Mouse (Mus musculus): ENCODE results near the gene Npcd. TPM values are rescaled to one million over a fixed set of nuclear protein-coding genes. Genes with fewer than 3 reads are reported as not detected.
A peak's percentile ranks its signal among the peaks of the same experiment; 100 is the strongest.

Gene Npcd
- polyA plus RNA-seq, 1 experiment from 2014 or later, result 0.46 TPM

DNA sequence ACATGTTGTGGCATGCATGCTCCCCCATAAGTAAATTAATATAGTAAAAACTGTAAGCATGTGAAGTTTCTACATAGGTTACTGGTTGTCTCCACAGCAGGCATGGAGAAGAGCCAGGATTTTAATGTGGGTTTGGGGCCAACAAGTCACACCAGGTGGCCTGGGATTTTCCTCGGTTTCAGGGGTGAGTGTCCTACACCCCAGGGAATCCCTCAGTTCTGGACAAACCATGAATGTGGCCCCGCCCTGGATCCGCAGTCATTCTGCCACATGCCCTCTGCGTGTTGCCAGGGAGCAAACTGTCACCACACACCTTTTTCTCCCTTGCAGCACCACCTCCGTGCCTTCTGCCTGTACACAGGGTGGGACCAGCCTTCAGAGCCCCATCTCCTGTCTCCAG, 25.4 kb downstream of the Npcd start:
- Histone ChIP-seq H3K27me3 (peaks cover 27% of the 10 kb centered on the region), H3K4me2 (replicated peaks) (no peak overlapping the region), H3K36me3 (no peaks in the 10 kb centered on the region), H3K9me3 (no peaks in the 10 kb centered on the region), H3K9ac (replicated peaks) (no peak overlapping the region), H3K4me3 (no peak overlapping the region), H3K4me1 (peaks cover 9% of the 10 kb centered on the region), H3K27ac (replicated peaks) (no peak overlapping the region)
- ATAC-seq (replicated peaks), result no peak
- 55% methylated on average over 5 of the region's 5 CpGs for WGBS

DNA sequence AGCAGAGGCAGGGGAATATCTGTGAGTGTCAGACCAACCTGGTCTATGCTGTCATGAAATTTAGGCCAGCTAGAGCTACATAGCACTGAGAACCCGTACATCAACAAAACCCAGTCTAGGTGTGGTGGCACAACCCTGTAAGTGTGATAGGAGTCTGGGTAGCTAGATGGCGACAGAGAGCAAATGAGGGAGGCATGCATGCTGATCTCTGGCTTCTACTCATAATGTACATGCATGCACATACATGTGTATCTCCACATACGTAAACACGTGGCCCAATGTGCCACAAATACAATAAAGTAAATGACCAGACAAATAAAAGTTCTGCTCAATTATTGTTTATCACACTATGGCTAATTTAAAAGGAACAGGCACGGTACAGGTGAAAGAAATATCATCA, 25.9 kb downstream of the Npcd start:
- Histone ChIP-seq H3K9me3 (no peaks in the 10 kb centered on the region), H3K4me2 (replicated peaks) (no peak overlapping the region), H3K4me1 (peaks cover 14% of the 10 kb centered on the region), H3K36me3 (no peaks in the 10 kb centered on the region), H3K4me3 (no peak overlapping the region), H3K9ac (replicated peaks) (no peak overlapping the region), H3K27ac (replicated peaks) (no peak overlapping the region), H3K27me3 (peaks cover 33% of the 10 kb centered on the region)
- 29% methylated on average over 5 of the region's 5 CpGs for WGBS
- ATAC-seq (replicated peaks), result no peak

DNA sequence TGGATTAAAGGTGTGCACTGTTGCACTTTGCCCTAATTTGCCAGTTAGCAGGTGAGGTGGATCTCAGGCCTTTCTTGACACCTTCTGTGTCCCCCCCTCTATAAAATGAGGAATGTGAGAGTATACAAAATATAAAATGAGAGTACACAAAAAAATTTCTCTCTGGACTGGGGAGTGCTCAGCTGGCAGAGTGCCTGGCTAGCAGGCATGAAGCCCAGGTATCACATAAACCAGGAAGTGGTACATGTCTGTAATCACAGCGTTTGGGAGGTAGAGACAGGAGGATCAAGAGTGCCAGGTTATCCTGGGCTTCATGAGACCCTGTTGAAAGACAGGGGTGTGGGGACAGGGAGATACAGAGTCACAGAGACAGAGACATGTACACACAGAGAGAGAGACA, 27.0 kb downstream of the Npcd start:
- no peak overlapping the region for H3K27ac ChIP-seq (replicated peaks)
- H3K4me2 ChIP-seq (replicated peaks), result no peak overlapping the region
- ATAC-seq (replicated peaks), result no peak
- H3K9ac ChIP-seq (replicated peaks), result no peak overlapping the region
- WGBS, result 43% methylated on average over 1 of the region's 1 CpGs
- H3K36me3 ChIP-seq, result no peaks in the 10 kb centered on the region
- no peaks in the 10 kb centered on the region for H3K9me3 ChIP-seq
- H3K4me1 ChIP-seq, result peaks cover 22% of the 10 kb centered on the region
- no peak overlapping the region for H3K4me3 ChIP-seq
- peaks cover 42% of the 10 kb centered on the region for H3K27me3 ChIP-seq

DNA sequence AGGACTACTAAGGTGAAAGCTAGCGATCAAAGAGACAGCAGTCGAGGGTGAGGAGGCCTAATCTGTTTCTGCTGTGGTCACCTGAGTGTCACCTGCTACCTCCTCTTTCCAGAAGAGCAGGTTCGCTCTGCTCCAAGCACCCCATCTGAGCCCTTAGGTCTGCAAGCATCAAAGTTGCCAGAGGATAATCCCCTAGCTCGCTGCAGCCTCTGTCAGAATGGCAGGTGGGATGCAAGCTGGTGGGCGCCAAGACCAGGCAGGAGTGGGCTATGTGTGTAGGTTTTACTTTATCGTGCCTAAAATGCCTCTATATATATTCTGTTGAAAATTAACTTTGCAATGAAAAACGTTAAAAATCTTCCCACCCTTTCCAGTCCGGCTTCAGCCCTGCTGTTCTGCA, 28.8 kb downstream of the Npcd start:
- Histone ChIP-seq H3K9ac (replicated peaks) (peak overlapping the region; percentile 63; the same call in 1 of the 2 replicates), H3K36me3 (no peaks in the 10 kb centered on the region), H3K4me2 (replicated peaks) (peak overlapping the region; percentile 78), H3K9me3 (no peaks in the 10 kb centered on the region), H3K4me1 (peaks cover 22% of the 10 kb centered on the region), H3K27ac (replicated peaks) (no peak overlapping the region), H3K4me3 (peak overlapping the region; percentile 62), H3K27me3 (peaks cover 49% of the 10 kb centered on the region)
- 19% methylated on average over 8 of the region's 8 CpGs for WGBS
- no peak for ATAC-seq (replicated peaks)

DNA sequence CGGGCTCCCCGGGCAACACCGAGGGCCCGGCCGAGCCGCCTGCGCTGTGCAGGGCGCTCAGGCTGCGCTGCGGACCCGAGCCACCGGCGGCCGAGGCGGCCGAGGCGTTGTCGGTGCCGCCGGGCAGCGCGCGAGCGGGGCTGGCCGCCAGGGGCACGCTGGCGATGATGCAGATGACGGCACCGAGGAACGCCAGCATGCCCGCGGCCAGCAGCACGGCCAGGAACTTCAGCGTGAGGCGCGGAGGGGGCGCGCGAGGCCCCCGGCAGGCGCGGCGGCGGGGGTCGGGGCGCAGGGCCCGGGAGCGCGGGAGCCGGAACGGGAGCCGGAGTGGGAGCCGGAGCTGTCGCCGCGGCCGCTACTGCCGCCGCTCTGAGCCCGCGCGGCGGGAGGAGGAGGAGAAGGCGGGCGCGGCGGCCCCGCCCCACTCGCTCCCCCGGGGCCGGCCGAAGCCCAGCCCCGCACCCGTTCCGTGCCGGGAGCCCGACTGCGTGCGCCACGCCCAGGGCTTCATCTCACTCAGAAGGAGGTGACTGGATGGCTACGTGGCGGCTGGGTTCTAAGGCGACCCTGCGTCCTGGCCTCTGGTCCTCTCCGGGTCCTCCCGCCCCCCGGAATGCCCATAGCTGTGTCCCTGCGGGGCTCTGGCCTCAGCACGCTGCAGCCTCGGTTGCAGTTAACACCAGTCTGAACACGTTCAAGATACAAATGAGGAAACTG, 29.5 kb downstream of the Npcd start, which contains the start of gene Nptxr:
Gene Nptxr, minus strand, starts transcription at position 415 of the 720 bp plus-strand sequence.
- peak; percentile 78 for ATAC-seq (replicated peaks)
- under 1% methylated on average over 67 of the region's 91 CpGs for WGBS
- peak within 1 kb of the TSS; percentile 78 for H3K4me2 ChIP-seq (replicated peaks)
- peak within 1 kb of the TSS; percentile 62 for H3K4me3 ChIP-seq
- peak within 1 kb of the TSS; percentile 72 for H3K27ac ChIP-seq (replicated peaks)
- peak within 1 kb of the TSS; percentile 63 for H3K9ac ChIP-seq (replicated peaks)
- H3K27me3 ChIP-seq, result peaks cover 49% of the 10 kb centered on the region
- no peaks in the 10 kb centered on the region for H3K9me3 ChIP-seq
- peaks cover 22% of the 10 kb centered on the region for H3K4me1 ChIP-seq
- H3K36me3 ChIP-seq, result no peaks in the 10 kb centered on the region

DNA sequence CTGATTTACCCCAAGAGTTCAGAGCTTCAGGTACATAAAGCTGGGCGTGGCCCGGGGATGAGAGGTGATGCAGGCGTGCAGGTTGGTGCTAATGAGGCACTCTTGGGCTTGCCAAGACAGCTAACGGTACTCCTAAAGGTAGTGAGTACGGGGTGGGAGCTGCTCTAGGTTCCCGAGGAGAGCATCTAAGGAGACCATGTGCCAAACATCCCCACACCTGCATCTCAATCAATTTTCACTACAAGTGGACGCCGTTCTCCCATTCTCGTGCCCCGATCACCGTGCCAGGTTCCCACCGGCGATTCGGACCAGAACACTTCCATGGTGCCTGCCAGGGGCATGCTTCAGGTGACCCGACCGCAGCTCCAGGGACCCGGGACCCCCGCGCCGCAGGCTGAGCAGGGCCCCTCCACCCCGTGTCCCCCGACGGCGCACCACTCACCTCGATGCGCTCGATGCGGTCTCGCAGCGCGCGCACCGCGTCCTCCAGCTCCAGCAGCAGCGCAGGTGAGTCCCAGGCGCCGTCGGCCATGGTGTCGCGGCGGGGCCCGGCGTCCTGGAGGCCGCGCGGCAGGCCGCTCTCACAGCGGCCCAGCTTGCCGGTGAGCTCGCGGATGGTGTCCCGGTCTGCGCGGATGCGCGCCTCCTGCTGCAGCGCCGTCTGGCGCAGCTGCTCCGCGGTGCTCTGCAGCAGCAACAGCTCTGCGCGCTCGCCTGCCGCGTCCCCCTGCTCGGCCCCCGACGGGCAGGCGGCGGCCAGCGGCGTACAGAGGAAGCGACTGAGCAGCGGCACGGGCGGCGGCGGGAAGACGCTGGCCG, 30.3 kb downstream of the Npcd start:
- peaks cover 49% of the 10 kb centered on the region for H3K27me3 ChIP-seq

DNA sequence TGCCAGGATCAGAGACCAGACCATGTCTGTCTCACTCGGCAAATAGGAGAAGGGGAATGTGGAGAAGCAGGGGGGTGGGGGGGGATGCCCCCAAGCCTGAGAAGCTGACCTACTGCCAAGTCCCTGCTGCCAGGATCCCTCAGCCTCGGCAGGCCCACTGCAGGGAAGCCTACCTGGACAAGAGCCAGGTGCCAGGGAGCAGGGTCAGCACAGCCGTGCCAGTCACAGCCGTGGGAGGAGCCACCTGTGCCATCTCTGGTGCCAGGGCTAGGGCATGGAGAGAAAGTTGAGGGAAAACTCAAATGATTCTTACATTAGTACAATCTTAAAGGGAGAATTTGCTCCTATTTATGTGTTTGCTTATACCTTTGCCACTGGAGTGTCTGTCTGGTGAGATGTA, 31.7 kb downstream of the Npcd start:
- Histone ChIP-seq H3K9me3 (no peaks in the 10 kb centered on the region), H3K27me3 (peaks cover 42% of the 10 kb centered on the region), H3K27ac (replicated peaks) (no peak overlapping the region), H3K4me2 (replicated peaks) (no peak overlapping the region), H3K4me3 (no peak overlapping the region), H3K4me1 (peaks cover 22% of the 10 kb centered on the region), H3K36me3 (no peaks in the 10 kb centered on the region), H3K9ac (replicated peaks) (no peak overlapping the region)
- 54% methylated on average over 4 of the region's 4 CpGs for WGBS
- no peak for ATAC-seq (replicated peaks)

More for the DNA sequence above, 30.3 kb downstream of the Npcd start:
- Histone ChIP-seq H3K9ac (replicated peaks) (peak overlapping the region; percentile 63), H3K36me3 (no peaks in the 10 kb centered on the region), H3K4me3 (peak overlapping the region; percentile 62), H3K4me2 (replicated peaks) (peak overlapping the region; percentile 78), H3K9me3 (no peaks in the 10 kb centered on the region), H3K4me1 (peaks cover 22% of the 10 kb centered on the region), H3K27ac (replicated peaks) (peak overlapping the region; percentile 72)
- peak; percentile 74 for ATAC-seq (replicated peaks)
- WGBS, result 5% methylated on average over 81 of the region's 81 CpGs

DNA sequence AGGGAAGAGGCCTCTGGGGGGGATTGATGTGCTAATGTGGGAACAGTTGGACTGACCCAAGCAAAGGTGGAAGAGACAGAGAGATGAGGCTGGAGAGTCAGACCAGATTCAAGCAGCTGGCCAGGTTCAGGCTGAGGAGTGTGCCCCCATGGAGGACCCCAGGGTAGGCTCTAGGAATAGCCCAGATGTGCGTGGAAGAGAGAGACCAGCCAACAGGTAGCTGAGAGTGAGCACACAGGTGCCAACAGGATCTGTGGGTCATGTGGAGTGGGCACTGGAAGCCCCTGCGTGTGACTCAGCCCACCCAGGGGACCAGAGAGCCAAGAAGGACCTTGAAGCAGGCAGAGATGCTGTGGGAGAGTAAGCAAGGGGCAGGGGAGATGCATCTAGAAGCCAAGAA, 32.4 kb downstream of the Npcd start:
- Histone ChIP-seq H3K4me2 (replicated peaks) (no peak overlapping the region), H3K36me3 (no peaks in the 10 kb centered on the region), H3K27me3 (peaks cover 37% of the 10 kb centered on the region), H3K4me3 (no peak overlapping the region), H3K9me3 (no peaks in the 10 kb centered on the region), H3K27ac (replicated peaks) (no peak overlapping the region), H3K4me1 (peaks cover 22% of the 10 kb centered on the region), H3K9ac (replicated peaks) (no peak overlapping the region)
- WGBS, result 77% methylated on average over 2 of the region's 2 CpGs
- ATAC-seq (replicated peaks), result no peak

DNA sequence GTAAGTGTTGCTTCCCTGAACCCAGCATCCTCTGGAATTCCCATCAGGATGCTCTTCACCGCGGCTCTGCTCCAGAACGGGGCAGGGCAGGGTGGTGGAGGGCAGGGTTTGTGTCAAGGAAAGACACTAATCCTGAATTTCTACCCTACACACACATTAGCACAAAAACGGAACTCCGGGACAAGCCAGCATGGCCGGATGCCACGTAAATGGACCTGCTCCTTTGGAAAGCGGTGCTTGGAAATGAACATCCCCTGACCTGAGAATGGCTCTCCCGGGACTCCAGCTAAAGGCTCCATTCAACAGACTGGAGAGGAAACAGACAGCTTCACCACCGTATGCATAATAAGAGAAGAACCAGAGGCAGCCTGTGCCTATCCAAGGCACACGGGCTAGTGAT, 33.3 kb downstream of the Npcd start:
- ATAC-seq (replicated peaks), result no peak
- Histone ChIP-seq H3K27me3 (peaks cover 27% of the 10 kb centered on the region), H3K36me3 (no peaks in the 10 kb centered on the region), H3K4me1 (peaks cover 25% of the 10 kb centered on the region), H3K4me2 (replicated peaks) (no peak overlapping the region), H3K4me3 (no peak overlapping the region), H3K9ac (replicated peaks) (no peak overlapping the region), H3K9me3 (no peaks in the 10 kb centered on the region), H3K27ac (replicated peaks) (no peak overlapping the region)
- WGBS, result 61% methylated on average over 11 of the region's 11 CpGs

DNA sequence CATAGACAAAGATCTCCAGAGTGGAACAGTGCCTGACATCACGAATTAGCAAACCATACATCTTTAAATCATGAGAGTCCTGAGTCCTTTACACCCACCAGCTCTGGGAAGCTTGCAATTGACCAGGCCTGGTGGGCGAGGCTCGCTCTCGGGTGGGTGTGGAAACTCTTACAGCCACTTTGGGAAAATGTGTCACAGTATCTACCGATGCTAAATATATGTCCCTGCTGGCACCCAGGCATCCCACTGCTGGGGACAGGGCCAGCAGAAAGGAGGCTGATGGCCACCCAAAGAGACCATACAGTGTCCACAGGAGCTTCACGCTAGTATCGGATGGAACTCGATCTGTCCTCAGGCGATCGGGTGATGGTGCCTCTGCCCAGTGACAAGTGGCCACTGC, 35.4 kb downstream of the Npcd start:
- peaks cover 21% of the 10 kb centered on the region for H3K27me3 ChIP-seq
- H3K4me1 ChIP-seq, result peaks cover 15% of the 10 kb centered on the region
- H3K9ac ChIP-seq (replicated peaks), result no peak overlapping the region
- no peak for ATAC-seq (replicated peaks)
- H3K36me3 ChIP-seq, result no peaks in the 10 kb centered on the region
- no peak overlapping the region for H3K4me2 ChIP-seq (replicated peaks)
- no peak overlapping the region for H3K27ac ChIP-seq (replicated peaks)
- no peak overlapping the region for H3K4me3 ChIP-seq
- 87% methylated on average over 10 of the region's 10 CpGs for WGBS
- no peaks in the 10 kb centered on the region for H3K9me3 ChIP-seq

DNA sequence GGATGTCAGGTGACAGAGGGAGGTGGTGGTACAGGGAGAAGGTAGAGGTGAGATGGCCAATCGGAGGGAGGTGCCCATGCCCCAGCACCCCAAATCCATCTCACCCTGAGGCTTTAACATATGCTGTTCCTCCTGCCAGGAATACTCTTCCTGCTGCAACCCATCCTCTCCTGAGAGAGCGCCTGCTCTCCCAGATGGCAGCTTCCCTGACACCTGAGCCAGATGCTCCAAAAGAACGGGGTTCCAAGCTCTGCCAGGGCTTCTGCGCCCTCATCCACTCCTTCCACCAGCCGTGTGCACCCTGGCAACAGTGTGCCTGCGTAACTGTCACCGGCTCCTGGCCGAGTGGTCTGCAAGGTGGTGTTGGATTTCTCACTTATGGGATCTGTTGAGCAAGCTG, 36.4 kb downstream of the Npcd start:
- Histone ChIP-seq H3K9ac (replicated peaks) (no peak overlapping the region), H3K4me3 (no peak overlapping the region), H3K9me3 (no peaks in the 10 kb centered on the region), H3K4me1 (peaks cover 7% of the 10 kb centered on the region), H3K27me3 (peaks cover 13% of the 10 kb centered on the region; the same call in 1 of the 2 replicates), H3K4me2 (replicated peaks) (no peak overlapping the region), H3K36me3 (no peaks in the 10 kb centered on the region), H3K27ac (replicated peaks) (no peak overlapping the region)
- 89% methylated on average over 8 of the region's 8 CpGs for WGBS
- no peak for ATAC-seq (replicated peaks)

DNA sequence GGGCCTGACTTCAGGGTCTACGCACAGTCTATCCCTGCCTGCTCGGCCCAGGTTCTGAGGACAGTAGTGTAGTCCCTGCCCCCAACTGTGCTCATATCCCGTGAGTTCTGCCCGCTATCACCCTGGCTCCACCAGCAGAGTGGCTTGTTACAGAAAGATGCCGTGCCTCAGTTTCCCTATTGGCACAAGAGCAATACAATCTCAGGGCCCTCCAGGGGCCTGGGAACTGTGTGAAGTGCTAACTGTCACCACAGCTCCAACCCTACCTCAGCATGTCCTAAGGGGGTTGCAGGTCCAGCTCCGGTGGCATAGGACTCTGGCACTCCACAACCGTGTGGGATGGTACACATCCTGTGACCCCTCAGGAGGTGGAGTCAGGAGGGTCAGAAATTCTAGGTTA, 36.9 kb downstream of the Npcd start:
- Histone ChIP-seq H3K27ac (replicated peaks) (no peak overlapping the region), H3K4me2 (replicated peaks) (no peak overlapping the region), H3K4me1 (peaks cover 3% of the 10 kb centered on the region), H3K9me3 (no peaks in the 10 kb centered on the region), H3K9ac (replicated peaks) (no peak overlapping the region), H3K36me3 (no peaks in the 10 kb centered on the region), H3K27me3 (peaks cover 8% of the 10 kb centered on the region; the same call in 1 of the 2 replicates), H3K4me3 (no peak overlapping the region)
- ATAC-seq (replicated peaks), result no peak
- 88% methylated on average over 7 of the region's 7 CpGs for WGBS

All from forebrain, embryonic 15.5 days (tissue).